Mouse (Mus musculus): ENCODE data around the gene Ccdc146. TPM values are rescaled to one million over a fixed set of nuclear protein-coding genes. Genes with fewer than 3 reads are reported as not detected.

Gene Ccdc146
- polyA plus RNA-seq, 1 experiment = not detected

DNA sequence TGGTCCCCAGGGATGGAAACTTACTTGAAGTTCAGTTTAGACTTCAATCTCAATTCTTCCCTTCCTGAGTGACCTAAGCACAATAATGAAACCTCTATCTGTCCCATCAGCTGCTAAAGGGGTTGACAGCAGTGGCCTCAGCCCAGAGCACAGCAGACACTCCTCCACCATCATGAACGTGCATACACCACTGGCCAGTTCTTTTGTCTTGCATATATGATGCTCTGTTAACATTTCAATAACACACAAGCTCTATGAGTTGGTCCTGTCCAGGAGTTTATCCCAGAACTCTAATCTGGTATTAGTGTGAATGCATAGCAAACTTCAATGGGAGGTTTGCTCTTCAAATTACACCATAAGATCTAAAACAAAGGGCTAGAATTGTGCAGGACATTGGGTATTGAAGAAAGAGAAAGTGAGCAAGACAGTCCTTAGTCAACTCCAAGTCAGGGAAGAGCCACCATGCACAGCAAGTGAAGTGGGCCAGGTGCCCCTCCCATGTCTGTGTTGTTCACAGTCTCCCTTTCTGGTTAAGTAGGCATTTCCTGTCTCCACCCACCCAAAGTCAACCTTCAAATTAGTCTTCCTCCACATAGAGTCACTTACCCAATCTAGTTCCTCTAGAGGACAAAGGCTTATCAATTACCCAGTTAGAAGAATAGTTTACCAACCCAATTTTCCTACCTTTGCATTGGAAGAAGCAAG lies 10.2 kb downstream of the Ccdc146 start:
- no peaks in the 10 kb centered on the region; the same call in 1 of the 2 replicates for H3K9me3 ChIP-seq (replicated peaks; ENCODE audit: control insufficient read depth, insufficient read depth, low read length, poor library complexity, severe bottlenecking)
- no peaks in the 10 kb centered on the region for H3K27me3 ChIP-seq (ENCODE audit: control insufficient read depth, insufficient read depth, low read length, poor library complexity, severe bottlenecking)
- H3K27ac ChIP-seq (ENCODE audit: insufficient read depth, low read length) = no peak overlapping the region
- no peak for TF ChIP-seq EP300 (IDR thresholded peaks at IDR 0.05; ENCODE audit: insufficient read depth, low read depth, low read length)
- TF ChIP-seq POLR2A (IDR thresholded peaks at IDR 0.05; ENCODE audit: insufficient read depth, low read length) = no peak
- no peak for TF ChIP-seq CTCF (IDR thresholded peaks at IDR 0.05; ENCODE audit: low read depth, low read length)
- no peak overlapping the region for H3K4me3 ChIP-seq (ENCODE audit: low read depth, low read length)
- no peaks in the 10 kb centered on the region for H3K36me3 ChIP-seq (ENCODE audit: control insufficient read depth, insufficient read depth, low read length, poor library complexity, severe bottlenecking)
- no peak overlapping the region for H3K9ac ChIP-seq (ENCODE audit: low read depth, poor library complexity, severe bottlenecking)
- H3K4me1 ChIP-seq (ENCODE audit: control insufficient read depth, insufficient read depth, low read length) = no peaks in the 10 kb centered on the region

DNA sequence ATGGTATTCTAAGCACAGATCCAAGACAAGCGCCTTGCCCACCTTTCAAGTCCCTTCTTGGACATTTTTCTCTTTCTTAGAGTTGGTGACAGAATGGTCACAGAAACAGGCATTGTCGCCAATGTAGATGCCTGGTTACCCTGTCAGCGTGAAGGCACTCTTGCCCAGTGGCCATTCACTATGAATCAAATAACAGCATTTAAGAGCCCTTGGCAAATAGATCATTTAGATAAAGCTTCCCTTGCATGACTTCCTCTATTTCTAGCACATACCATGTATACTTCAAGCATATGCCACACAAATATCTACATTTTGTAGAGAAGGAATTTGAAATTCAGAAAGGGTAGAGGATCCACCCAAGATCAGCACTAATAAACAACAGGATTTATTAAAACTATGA lies 11.2 kb downstream of the Ccdc146 start:
- Histone ChIP-seq H3K9me3 (replicated peaks; ENCODE audit: control insufficient read depth, insufficient read depth, low read length, poor library complexity, severe bottlenecking) (no peaks in the 10 kb centered on the region; the same call in 1 of the 2 replicates), H3K27ac (ENCODE audit: insufficient read depth, low read length) (no peak overlapping the region), H3K27me3 (ENCODE audit: control insufficient read depth, insufficient read depth, low read length, poor library complexity, severe bottlenecking) (no peaks in the 10 kb centered on the region), H3K4me1 (ENCODE audit: control insufficient read depth, insufficient read depth, low read length) (no peaks in the 10 kb centered on the region), H3K9ac (ENCODE audit: low read depth, poor library complexity, severe bottlenecking) (no peak overlapping the region), H3K4me3 (ENCODE audit: low read depth, low read length) (no peak overlapping the region), H3K36me3 (ENCODE audit: control insufficient read depth, insufficient read depth, low read length, poor library complexity, severe bottlenecking) (no peaks in the 10 kb centered on the region)
- TF ChIP-seq POLR2A (IDR thresholded peaks at IDR 0.05; ENCODE audit: insufficient read depth, low read length) = no peak
- no peak for TF ChIP-seq CTCF (IDR thresholded peaks at IDR 0.05; ENCODE audit: low read depth, low read length)
- no peak for TF ChIP-seq EP300 (IDR thresholded peaks at IDR 0.05; ENCODE audit: insufficient read depth, low read depth, low read length)

DNA sequence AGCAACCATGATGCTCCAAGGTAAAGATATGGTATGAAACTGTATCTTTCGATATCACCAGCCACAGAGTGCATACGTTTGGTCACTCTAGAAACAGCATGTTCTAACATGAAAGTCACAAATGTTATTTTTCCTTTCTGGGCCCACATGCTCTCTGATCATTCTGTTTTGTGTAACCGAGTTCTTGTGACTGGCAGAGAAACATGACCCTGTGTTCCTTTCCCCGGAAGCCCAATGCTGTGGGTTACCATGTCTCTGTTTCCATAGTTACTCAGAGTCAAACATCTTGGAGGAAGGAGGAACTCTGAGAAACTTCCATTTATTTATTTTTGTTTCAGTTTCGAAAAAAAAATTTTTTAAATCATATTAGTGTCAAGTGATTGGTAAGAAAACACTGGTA lies 12.4 kb downstream of the Ccdc146 start:
- H3K4me1 ChIP-seq (ENCODE audit: control insufficient read depth, insufficient read depth, low read length) = no peaks in the 10 kb centered on the region
- no peak overlapping the region for H3K27ac ChIP-seq (ENCODE audit: insufficient read depth, low read length)
- no peak overlapping the region for H3K4me3 ChIP-seq (ENCODE audit: low read depth, low read length)
- H3K9me3 ChIP-seq (replicated peaks; ENCODE audit: control insufficient read depth, insufficient read depth, low read length, poor library complexity, severe bottlenecking) = no peaks in the 10 kb centered on the region; the same call in 1 of the 2 replicates
- TF ChIP-seq CTCF (IDR thresholded peaks at IDR 0.05; ENCODE audit: low read depth, low read length) (no peak), POLR2A (IDR thresholded peaks at IDR 0.05; ENCODE audit: insufficient read depth, low read length) (no peak), EP300 (IDR thresholded peaks at IDR 0.05; ENCODE audit: insufficient read depth, low read depth, low read length) (no peak)
- no peaks in the 10 kb centered on the region for H3K27me3 ChIP-seq (ENCODE audit: control insufficient read depth, insufficient read depth, low read length, poor library complexity, severe bottlenecking)
- H3K36me3 ChIP-seq (ENCODE audit: control insufficient read depth, insufficient read depth, low read length, poor library complexity, severe bottlenecking) = no peaks in the 10 kb centered on the region
- H3K9ac ChIP-seq (ENCODE audit: low read depth, poor library complexity, severe bottlenecking) = no peak overlapping the region

DNA sequence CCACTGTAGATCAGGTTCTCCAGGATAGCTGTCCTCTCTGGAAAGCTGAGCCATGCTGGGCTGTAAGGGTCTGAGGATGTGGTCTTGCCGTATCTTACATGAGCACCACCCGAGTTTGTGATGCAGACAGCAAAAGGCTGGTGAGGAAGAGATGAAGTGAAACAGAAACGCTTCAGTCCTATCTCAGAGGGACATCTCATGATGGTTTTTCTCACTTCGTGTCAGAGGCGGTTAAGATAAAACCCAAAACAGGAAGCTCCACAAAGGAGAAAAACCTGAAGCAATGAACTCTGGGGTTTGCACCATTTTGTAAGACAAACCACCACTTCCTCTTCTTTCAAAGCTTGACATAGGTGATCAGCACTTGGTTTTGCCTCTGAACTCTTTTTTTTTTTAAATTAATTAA lies 13.2 kb downstream of the Ccdc146 start:
- H3K9me3 ChIP-seq (replicated peaks; ENCODE audit: control insufficient read depth, insufficient read depth, low read length, poor library complexity, severe bottlenecking) = no peaks in the 10 kb centered on the region; the same call in 1 of the 2 replicates
- H3K4me1 ChIP-seq (ENCODE audit: control insufficient read depth, insufficient read depth, low read length) = no peaks in the 10 kb centered on the region
- no peak overlapping the region for H3K4me3 ChIP-seq (ENCODE audit: low read depth, low read length)
- TF ChIP-seq EP300 (IDR thresholded peaks at IDR 0.05; ENCODE audit: insufficient read depth, low read depth, low read length) = no peak
- no peak for TF ChIP-seq POLR2A (IDR thresholded peaks at IDR 0.05; ENCODE audit: insufficient read depth, low read length)
- no peak for TF ChIP-seq CTCF (IDR thresholded peaks at IDR 0.05; ENCODE audit: low read depth, low read length)
- no peak overlapping the region for H3K27ac ChIP-seq (ENCODE audit: insufficient read depth, low read length)
- H3K27me3 ChIP-seq (ENCODE audit: control insufficient read depth, insufficient read depth, low read length, poor library complexity, severe bottlenecking) = no peaks in the 10 kb centered on the region
- H3K9ac ChIP-seq (ENCODE audit: low read depth, poor library complexity, severe bottlenecking) = no peak overlapping the region
- no peaks in the 10 kb centered on the region for H3K36me3 ChIP-seq (ENCODE audit: control insufficient read depth, insufficient read depth, low read length, poor library complexity, severe bottlenecking)

DNA sequence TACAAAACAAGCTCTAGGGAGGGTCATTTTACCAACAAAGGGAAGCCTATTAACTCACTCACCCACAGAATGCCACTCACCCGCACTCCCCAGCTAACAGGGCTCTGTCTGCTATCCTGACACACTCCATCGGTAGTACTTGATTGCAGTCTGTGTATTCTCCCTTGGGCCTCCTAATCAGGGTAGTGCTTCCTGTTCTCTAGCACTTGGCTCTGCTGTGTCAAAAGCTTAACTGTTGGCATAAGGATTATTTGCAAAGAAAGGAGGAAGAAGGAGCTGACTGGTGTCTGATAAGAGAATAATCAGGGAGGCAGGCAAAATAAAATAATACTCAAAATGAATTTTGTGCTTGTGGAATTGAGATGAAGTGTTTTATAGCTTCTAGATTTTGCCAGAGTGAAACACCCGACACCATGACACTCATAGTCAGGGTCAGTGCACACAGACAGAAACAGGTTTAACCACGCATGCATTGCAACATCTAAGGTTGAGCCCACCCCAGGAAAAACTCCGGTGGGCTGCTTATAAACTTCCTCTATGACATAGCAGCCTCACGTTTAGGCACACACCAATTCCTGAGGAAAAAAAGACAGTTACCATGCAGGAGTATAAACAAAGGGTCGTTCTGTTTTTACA lies 29.2 kb downstream of the Ccdc146 start:
- Histone ChIP-seq H3K27ac (ENCODE audit: insufficient read depth, low read length) (no peak overlapping the region), H3K36me3 (ENCODE audit: control insufficient read depth, insufficient read depth, low read length, poor library complexity, severe bottlenecking) (no peaks in the 10 kb centered on the region), H3K9me3 (replicated peaks; ENCODE audit: control insufficient read depth, insufficient read depth, low read length, poor library complexity, severe bottlenecking) (no peaks in the 10 kb centered on the region), H3K4me1 (ENCODE audit: control insufficient read depth, insufficient read depth, low read length) (no peaks in the 10 kb centered on the region), H3K9ac (ENCODE audit: low read depth, poor library complexity, severe bottlenecking) (no peak overlapping the region), H3K27me3 (ENCODE audit: control insufficient read depth, insufficient read depth, low read length, poor library complexity, severe bottlenecking) (no peaks in the 10 kb centered on the region; the same call in 1 of the 2 replicates), H3K4me3 (ENCODE audit: low read depth, low read length) (no peak overlapping the region)
- TF ChIP-seq POLR2A (IDR thresholded peaks at IDR 0.05; ENCODE audit: insufficient read depth, low read length) (no peak), CTCF (IDR thresholded peaks at IDR 0.05; ENCODE audit: low read depth, low read length) (no peak), EP300 (IDR thresholded peaks at IDR 0.05; ENCODE audit: insufficient read depth, low read depth, low read length) (no peak)

DNA sequence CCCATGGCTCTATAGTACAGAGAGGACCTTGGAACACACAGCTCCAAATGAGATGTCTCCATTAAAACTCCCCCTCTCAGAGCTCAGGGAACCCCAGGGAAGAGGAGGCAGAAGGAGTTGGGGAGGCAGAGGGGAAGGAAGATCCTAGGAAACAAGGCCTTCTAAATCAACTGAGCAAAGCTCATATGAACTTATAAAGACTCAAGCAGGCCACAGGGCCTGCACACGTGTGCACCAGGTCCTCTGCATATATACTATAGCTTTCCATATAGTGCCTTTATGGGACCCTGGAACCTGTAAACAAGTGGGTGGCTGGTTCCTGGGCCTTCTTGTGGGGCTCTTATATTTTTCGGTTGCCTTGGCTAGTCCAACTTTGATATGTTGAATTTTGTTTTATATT lies 29.9 kb downstream of the Ccdc146 start:
- Histone ChIP-seq H3K9ac (ENCODE audit: low read depth, poor library complexity, severe bottlenecking) (no peak overlapping the region), H3K27ac (ENCODE audit: insufficient read depth, low read length) (no peak overlapping the region), H3K36me3 (ENCODE audit: control insufficient read depth, insufficient read depth, low read length, poor library complexity, severe bottlenecking) (no peaks in the 10 kb centered on the region), H3K4me1 (ENCODE audit: control insufficient read depth, insufficient read depth, low read length) (no peaks in the 10 kb centered on the region), H3K27me3 (ENCODE audit: control insufficient read depth, insufficient read depth, low read length, poor library complexity, severe bottlenecking) (no peaks in the 10 kb centered on the region; the same call in 1 of the 2 replicates), H3K4me3 (ENCODE audit: low read depth, low read length) (no peak overlapping the region), H3K9me3 (replicated peaks; ENCODE audit: control insufficient read depth, insufficient read depth, low read length, poor library complexity, severe bottlenecking) (no peaks in the 10 kb centered on the region)
- no peak for TF ChIP-seq EP300 (IDR thresholded peaks at IDR 0.05; ENCODE audit: insufficient read depth, low read depth, low read length)
- no peak for TF ChIP-seq CTCF (IDR thresholded peaks at IDR 0.05; ENCODE audit: low read depth, low read length)
- no peak for TF ChIP-seq POLR2A (IDR thresholded peaks at IDR 0.05; ENCODE audit: insufficient read depth, low read length)

Data from ES-Bruce4 (cell line).